Mouse (Mus musculus) spleen, postnatal 4 days (tissue): ENCODE measurements at regions not wholly inside any gene's neighbourhood (a gene's known extent, or its start where the extent isn't known, plus 50 kb on each side); places are given as distances from the start of the nearest gene placed in this dataset.

ENCODE experiments used
- DNase-seq, 2 experiments: peaks; one replicate each; pipeline ENCODE4 v3.0.0; 2022; ENCODE audit warnings: low spot score in 2 of 2

DNA sequence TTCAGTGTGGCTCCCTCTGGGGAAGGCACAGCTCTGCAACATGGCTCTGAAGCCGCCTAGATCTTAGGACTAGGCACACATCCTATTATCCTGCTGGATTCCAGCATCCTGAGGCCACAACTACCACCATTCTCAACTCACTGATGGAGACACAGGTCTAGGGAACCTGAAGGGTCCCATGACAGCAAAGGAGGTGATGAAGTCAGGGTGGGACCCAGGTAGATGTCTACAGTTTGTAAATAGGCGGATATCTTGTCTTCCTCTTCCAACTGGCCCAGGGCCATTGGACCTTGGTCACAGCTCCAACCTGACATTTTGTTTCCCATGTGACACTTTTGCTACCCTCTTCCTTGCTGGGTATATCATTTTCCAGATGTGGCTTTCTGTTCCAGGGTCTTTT, 106.4 kb downstream of the Vapb start:
- peak in 1 of 2 experiments; percentile 7 for DNase-seq

DNA sequence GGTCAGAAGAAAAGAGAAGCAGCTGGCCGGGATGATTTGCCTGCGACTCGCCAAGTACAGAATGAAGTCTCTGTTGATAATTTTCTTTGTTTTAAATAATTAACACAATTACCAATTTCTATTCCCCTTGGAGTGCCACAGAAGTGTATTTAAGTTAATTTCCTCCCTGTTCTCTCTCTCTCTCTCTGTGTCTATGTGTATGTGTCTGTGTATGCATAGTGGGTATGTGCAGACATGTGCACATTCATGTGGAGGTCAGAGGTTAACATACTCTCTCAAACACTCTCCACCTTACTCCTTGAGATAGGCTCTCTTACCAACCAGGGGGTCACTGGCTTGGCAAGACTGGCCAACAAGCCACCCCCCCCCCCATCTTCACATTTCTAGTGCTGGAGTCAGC, 107.2 kb downstream of the Vapb start:
- DNase-seq = no peak

DNA sequence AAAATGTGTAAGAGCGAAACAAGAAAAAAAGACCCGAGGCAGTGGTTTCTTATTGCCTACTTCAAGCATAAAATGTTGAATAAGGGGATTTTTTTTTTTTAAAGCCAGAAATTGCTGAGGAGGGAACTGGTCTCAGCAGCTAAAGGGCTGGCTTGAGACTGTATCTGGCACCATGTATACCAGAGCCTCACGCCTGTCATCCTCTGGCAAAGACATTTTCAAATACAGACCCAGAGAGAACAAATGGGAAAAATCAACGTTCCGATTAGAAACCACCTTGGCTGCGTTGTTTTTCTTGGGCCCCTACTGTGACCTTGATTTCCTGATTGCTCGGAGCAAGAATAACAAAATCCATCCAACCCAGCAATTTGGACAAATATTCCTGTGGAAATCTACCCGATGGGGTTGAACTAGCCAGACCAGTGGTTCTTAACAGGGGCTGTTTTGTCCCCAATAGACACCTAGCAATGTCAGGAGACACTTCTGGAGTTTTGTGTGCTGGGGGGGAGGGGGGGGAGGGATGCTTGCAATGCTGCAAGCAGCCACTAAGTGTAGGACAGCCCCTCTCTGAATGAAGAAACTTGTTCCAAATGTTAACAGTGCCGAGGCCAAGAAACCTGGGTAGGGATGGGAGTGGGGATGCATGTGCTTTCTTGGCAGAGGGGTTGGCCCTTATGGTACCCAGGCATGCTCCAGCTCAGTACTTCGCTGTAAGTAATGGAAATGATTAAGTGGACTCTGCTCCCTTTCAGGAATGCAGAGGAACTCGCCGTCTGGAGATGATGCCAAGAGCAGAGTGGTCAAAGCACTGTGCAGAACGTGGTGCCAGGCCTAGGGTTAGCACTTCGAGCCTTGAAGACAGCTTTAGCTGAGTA, 108.1 kb downstream of the Vapb start:
- DNase-seq = peak; percentile 6 to 27

DNA sequence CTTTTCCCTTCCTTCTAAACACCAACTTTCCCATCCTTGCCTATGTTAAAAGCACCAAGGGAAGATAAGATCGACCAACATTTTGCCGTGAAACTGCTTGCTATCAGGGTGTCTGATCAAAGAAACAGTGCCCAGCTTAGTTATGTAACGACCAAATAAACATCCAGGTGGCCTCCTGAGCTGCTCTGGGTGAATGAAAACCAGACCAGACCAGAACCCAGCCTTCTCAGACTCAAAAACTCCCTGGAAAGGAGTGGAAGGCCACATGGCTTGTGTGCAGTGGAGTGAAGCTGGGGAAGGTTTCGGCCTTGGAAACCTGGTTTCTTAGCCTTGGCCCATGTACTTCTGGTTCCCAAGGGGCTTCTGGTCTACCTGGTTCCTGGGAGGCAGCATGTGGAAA, 113.7 kb downstream of the Vapb start:
- no peak for DNase-seq

DNA sequence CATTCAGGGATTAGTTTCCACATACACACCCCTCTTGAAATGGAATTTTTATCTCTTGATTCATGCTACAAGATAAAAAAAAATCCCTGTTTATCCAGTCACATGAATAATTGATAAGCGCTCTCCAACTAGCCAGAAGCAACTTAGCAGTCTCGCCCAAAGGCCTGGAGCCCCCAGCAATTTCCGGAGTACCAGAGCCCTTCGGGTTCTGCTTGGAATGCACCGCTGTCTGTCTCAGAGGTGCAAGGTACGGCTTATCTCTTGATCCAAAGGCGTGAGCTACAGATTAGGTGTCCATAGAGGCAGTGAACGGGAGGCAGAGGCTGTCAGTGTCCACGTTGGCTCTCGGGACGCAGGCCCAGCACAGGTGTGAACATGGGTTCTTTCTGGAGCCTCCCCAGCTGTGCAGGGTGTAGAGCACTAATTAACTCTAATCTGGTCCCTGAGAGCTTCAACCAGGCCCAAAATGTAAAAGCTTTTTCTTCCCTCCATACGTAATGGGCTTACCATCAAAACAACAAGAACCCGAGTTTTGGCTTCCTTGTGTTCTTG, 116.9 kb downstream of the Vapb start:
- DNase-seq = no peak

DNA sequence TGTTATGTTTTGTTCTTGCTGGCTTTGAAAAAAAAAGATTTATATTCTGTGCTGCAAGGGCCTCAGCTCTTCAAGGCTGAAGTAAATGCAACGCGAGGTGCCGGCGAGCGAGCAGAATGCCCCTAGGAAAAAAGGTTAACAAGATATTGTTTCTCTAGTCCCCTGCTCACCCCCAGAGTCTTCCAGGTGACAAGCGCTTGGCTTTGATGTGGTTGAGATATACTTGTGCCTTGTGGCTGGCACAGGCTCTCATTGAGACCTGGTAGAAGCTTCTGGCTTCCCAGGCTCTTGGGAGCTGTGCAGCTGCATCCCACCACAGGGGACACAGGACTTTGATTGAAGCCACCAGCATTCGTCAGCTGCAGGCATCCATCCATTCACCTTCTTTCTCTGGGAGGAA, 117.5 kb downstream of the Vapb start:
- DNase-seq = no peak

DNA sequence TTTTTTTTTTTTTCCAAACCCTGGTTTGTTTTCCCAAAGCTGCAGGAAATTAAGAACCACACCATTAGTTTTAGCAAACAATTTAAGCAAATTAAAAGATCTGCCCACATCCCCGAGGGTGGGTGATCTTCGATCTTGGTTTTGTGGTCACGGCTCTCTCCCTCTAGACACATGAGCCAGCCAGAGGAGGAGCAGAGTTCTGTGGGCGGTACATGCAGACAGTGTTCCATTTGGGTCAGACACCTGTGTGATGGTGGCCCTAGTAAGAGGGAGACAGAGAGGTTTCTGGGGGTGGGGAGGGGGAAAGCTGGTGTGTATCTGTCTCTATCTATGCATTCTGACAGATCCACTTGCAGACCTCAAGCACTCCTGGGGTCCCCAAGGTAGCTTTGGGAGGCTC, 118.0 kb downstream of the Vapb start:
- no peak for DNase-seq

DNA sequence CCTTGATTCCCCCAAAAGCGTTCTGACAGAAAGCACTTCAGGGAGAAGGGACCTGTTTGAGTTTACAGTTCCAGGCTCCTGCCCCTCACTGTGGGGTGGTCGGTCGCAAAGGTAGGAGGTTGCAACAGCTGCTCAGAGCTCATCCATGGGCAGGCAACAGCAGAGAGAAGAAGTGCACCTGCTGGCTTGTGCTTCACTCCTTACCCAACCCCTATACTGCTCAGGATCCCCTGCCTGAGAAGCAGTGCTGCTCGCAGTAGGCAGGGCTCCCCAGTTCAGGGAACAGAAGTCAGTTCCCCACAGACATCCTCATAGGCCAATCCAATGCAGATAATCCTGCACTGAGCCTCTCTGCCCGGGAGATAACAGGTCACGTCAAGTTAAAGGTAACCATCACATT, 119.7 kb downstream of the Vapb start:
- DNase-seq = no peak

DNA sequence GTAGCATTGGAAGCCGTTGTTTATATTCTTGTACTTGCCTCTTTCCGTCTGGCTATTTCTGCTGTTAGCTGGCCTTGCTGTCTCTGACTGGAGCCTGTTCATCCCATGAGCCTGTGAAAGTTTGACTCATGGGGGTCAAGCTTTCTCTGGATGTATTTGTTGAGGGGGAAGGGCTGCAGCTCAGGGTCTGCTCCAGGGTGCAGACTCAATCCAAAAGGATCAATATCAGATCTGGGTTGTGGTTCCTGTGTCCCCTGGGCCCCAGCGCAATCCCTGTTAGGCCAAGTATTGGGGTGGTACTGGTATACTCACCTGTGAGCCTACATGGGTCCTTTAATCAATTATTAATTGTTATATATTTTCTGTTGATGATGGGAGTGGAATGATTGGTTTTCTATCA, 135.7 kb downstream of the Vapb start:
- no peak for DNase-seq
